Mouse (Mus musculus): Measurements from ENCODE around the gene Plekhm1. TPM values are rescaled to one million over a fixed set of nuclear protein-coding genes. Genes with fewer than 3 reads are reported as not detected.

The Plekhm1 gene
- polyA plus RNA-seq, 1 experiment, result 6.3 TPM

GRCm38 (mm10) chr11:103362054-103362432 is 50.4 kb downstream of the Plekhm1 start:
- no peak overlapping the region for H3K27ac ChIP-seq (ENCODE audit: control insufficient read depth, insufficient read depth, low read depth, low read length)
- peaks cover 38% of the 10 kb centered on the region for H3K4me1 ChIP-seq (ENCODE audit: control insufficient read depth, insufficient read depth, low read length)
- H3K27me3 ChIP-seq (ENCODE audit: control insufficient read depth, insufficient read depth, low read length), result no peaks in the 10 kb centered on the region
- TF ChIP-seq CTCF (IDR thresholded peaks at IDR 0.05; ENCODE audit: control insufficient read depth, insufficient read depth, insufficient replicate concordance, low read depth, low read length), result no peak
- no peak for TF ChIP-seq POLR2A (IDR thresholded peaks at IDR 0.05; ENCODE audit: control insufficient read depth, low read depth, low read length)
- peak overlapping the region; percentile 70 for H3K4me3 ChIP-seq (ENCODE audit: control insufficient read depth, low read depth, low read length)
- H3K36me3 ChIP-seq (ENCODE audit: control insufficient read depth, insufficient read depth, low read length), result no peaks in the 10 kb centered on the region

- no peaks in the 10 kb centered on the region for H3K27me3 ChIP-seq (ENCODE audit: control insufficient read depth, insufficient read depth, low read length)
- peak overlapping the region; percentile 77 for H3K4me3 ChIP-seq (ENCODE audit: control insufficient read depth, low read depth, low read length)
- H3K4me1 ChIP-seq (ENCODE audit: control insufficient read depth, insufficient read depth, low read length), result peaks cover 39% of the 10 kb centered on the region
- H3K27ac ChIP-seq (ENCODE audit: control insufficient read depth, insufficient read depth, low read depth, low read length), result no peak overlapping the region
- H3K36me3 ChIP-seq (ENCODE audit: control insufficient read depth, insufficient read depth, low read length), result no peaks in the 10 kb centered on the region
- TF ChIP-seq CTCF (IDR thresholded peaks at IDR 0.05; ENCODE audit: control insufficient read depth, insufficient read depth, insufficient replicate concordance, low read depth, low read length) (no peak), POLR2A (IDR thresholded peaks at IDR 0.05; ENCODE audit: control insufficient read depth, low read depth, low read length) (no peak)
Observed at GRCm38 (mm10) chr11:103361396-103362053, 51.0 kb downstream of the Plekhm1 start.

GRCm38 (mm10) chr11:103360661-103361081 is 51.8 kb downstream of the Plekhm1 start:
- H3K4me1 ChIP-seq (ENCODE audit: control insufficient read depth, insufficient read depth, low read length), result peaks cover 48% of the 10 kb centered on the region
- no peaks in the 10 kb centered on the region for H3K27me3 ChIP-seq (ENCODE audit: control insufficient read depth, insufficient read depth, low read length)
- no peak for TF ChIP-seq CTCF (IDR thresholded peaks at IDR 0.05; ENCODE audit: control insufficient read depth, insufficient read depth, insufficient replicate concordance, low read depth, low read length)
- TF ChIP-seq POLR2A (IDR thresholded peaks at IDR 0.05; ENCODE audit: control insufficient read depth, low read depth, low read length), result no peak
- no peaks in the 10 kb centered on the region for H3K36me3 ChIP-seq (ENCODE audit: control insufficient read depth, insufficient read depth, low read length)
- H3K27ac ChIP-seq (ENCODE audit: control insufficient read depth, insufficient read depth, low read depth, low read length), result no peak overlapping the region
- peak overlapping the region; percentile 77 for H3K4me3 ChIP-seq (ENCODE audit: control insufficient read depth, low read depth, low read length)

- H3K27me3 ChIP-seq (ENCODE audit: control insufficient read depth, insufficient read depth, low read length), result no peaks in the 10 kb centered on the region
- H3K4me1 ChIP-seq (ENCODE audit: control insufficient read depth, insufficient read depth, low read length), result peaks cover 49% of the 10 kb centered on the region
- H3K27ac ChIP-seq (ENCODE audit: control insufficient read depth, insufficient read depth, low read depth, low read length), result no peak overlapping the region
- TF ChIP-seq CTCF (IDR thresholded peaks at IDR 0.05; ENCODE audit: control insufficient read depth, insufficient read depth, insufficient replicate concordance, low read depth, low read length), result peak; percentile 54; the same call in 1 of the 2 replicates
- TF ChIP-seq POLR2A (IDR thresholded peaks at IDR 0.05; ENCODE audit: control insufficient read depth, low read depth, low read length), result no peak
- peak overlapping the region; percentile 77 for H3K4me3 ChIP-seq (ENCODE audit: control insufficient read depth, low read depth, low read length)
- no peaks in the 10 kb centered on the region for H3K36me3 ChIP-seq (ENCODE audit: control insufficient read depth, insufficient read depth, low read length)
Observed at GRCm38 (mm10) chr11:103359841-103360641, 52.4 kb downstream of the Plekhm1 start.

GRCm38 (mm10) chr11:103359122-103359521 is 53.4 kb downstream of the Plekhm1 start:
- Histone ChIP-seq H3K27me3 (ENCODE audit: control insufficient read depth, insufficient read depth, low read length) (no peaks in the 10 kb centered on the region), H3K4me3 (ENCODE audit: control insufficient read depth, low read depth, low read length) (no peak overlapping the region), H3K36me3 (ENCODE audit: control insufficient read depth, insufficient read depth, low read length) (no peaks in the 10 kb centered on the region), H3K27ac (ENCODE audit: control insufficient read depth, insufficient read depth, low read depth, low read length) (no peak overlapping the region), H3K4me1 (ENCODE audit: control insufficient read depth, insufficient read depth, low read length) (peaks cover 49% of the 10 kb centered on the region)
- TF ChIP-seq POLR2A (IDR thresholded peaks at IDR 0.05; ENCODE audit: control insufficient read depth, low read depth, low read length) (no peak), CTCF (IDR thresholded peaks at IDR 0.05; ENCODE audit: control insufficient read depth, insufficient read depth, insufficient replicate concordance, low read depth, low read length) (peak; percentile 84; the same call in 1 of the 2 replicates)

GRCm38 (mm10) chr11:103358316-103358715 is 54.2 kb downstream of the Plekhm1 start:
- Histone ChIP-seq H3K36me3 (ENCODE audit: control insufficient read depth, insufficient read depth, low read length) (no peaks in the 10 kb centered on the region), H3K4me3 (ENCODE audit: control insufficient read depth, low read depth, low read length) (no peak overlapping the region), H3K27me3 (ENCODE audit: control insufficient read depth, insufficient read depth, low read length) (no peaks in the 10 kb centered on the region), H3K4me1 (ENCODE audit: control insufficient read depth, insufficient read depth, low read length) (peaks cover 44% of the 10 kb centered on the region), H3K27ac (ENCODE audit: control insufficient read depth, insufficient read depth, low read depth, low read length) (no peak overlapping the region)
- TF ChIP-seq CTCF (IDR thresholded peaks at IDR 0.05; ENCODE audit: control insufficient read depth, insufficient read depth, insufficient replicate concordance, low read depth, low read length), result no peak
- TF ChIP-seq POLR2A (IDR thresholded peaks at IDR 0.05; ENCODE audit: control insufficient read depth, low read depth, low read length), result no peak

- Histone ChIP-seq H3K36me3 (ENCODE audit: control insufficient read depth, insufficient read depth, low read length) (no peaks in the 10 kb centered on the region), H3K27me3 (ENCODE audit: control insufficient read depth, insufficient read depth, low read length) (no peaks in the 10 kb centered on the region), H3K27ac (ENCODE audit: control insufficient read depth, insufficient read depth, low read depth, low read length) (no peak overlapping the region), H3K4me3 (ENCODE audit: control insufficient read depth, low read depth, low read length) (no peak overlapping the region), H3K4me1 (ENCODE audit: control insufficient read depth, insufficient read depth, low read length) (peaks cover 39% of the 10 kb centered on the region)
- TF ChIP-seq CTCF (IDR thresholded peaks at IDR 0.05; ENCODE audit: control insufficient read depth, insufficient read depth, insufficient replicate concordance, low read depth, low read length) (no peak), POLR2A (IDR thresholded peaks at IDR 0.05; ENCODE audit: control insufficient read depth, low read depth, low read length) (no peak)
Observed at GRCm38 (mm10) chr11:103357710-103358109, 54.8 kb downstream of the Plekhm1 start.
